Mouse (Mus musculus) G1E-ER4 (cell line): ENCODE measurements around the gene Scfd2. TPM values are rescaled to one million over a fixed set of nuclear protein-coding genes. Genes with fewer than 3 reads are reported as not detected.

ENCODE experiments used
- GATA1 ChIP-seq: IDR thresholded peaks from one replicate; pipeline ENCODE4 v1.8.0; 2012; ENCODE audit warnings: low read length, inconsistent platforms
- polyA plus RNA-seq: library from polyadenylated mRNA; stranded (reverse); fragments of >175 nt; gene quantifications from 2 replicates; pipeline ENCODE4 v1.2.3, GENCODE M21; 2012

Scfd2 gene
- polyA plus RNA-seq, 1 experiment = 6.3 TPM

DNA sequence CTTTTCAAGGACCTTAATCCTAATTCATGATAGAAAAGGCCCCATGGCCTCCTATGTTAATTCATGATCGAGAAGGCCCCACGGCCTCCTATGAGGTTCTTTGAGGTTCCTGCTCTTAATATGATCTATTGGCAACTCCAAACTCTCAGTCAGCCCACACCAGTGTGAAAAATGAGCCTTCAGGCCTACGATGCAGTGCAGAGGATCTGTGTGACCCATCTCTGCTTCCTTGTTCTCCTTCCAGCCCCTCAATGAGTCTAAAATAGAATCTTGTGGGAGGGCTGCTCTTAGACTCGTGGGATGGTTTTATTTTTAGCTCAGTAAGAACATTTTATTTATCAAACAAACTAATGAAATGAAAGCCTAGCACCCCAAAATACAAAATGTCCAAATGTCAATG lies 274.9 kb downstream of the Scfd2 start:
- TF ChIP-seq GATA1 = no peak

DNA sequence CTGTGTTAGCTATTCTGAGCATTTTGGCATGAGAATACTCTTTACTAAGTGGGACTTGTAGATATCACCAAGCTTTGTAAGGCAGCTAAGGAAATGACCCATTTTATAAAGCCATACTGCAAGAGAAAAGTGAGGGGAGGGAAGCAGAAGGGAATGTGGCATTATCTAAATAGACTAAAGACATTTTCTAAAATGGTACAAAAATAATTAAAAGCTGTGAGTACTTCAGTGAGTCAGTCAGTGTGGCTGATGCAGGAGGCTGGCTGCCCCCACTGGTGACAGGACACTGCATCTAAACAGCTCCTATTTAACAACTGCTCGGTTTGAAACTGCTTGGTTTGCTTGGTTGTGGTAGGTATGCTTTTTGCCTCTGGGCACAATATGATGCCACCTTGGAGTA lies 276.6 kb downstream of the Scfd2 start:
- TF ChIP-seq GATA1 = no peak

DNA sequence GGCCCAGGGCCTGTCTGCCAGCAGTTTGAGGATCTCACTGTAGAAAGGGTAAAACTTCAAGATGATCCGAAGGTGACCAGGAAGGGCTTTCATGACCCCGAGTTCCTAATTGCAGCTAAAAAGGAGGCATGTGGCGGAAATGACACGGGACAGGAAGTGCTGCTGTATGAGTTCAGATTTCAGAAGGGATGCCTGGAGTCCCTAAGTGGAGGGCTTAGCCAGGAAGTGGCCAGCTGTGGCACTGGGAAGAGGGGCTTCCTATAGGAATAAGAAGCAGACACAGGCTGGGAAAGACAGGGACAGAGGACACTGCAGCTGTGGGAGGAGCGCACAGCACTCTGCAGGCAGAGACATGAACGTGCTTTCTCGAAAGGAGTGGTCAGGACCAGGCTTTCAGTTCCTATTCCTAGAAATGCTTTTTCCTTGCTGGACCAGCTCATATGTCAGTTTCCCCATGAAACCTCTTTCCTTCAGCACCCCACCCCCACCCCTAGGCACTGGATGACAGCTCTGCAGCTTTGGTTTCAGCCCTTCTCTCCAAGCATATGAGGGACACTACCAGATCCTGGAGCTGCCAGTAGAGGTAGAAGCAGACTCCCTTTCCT lies 277.7 kb downstream of the Scfd2 start:
- no peak for TF ChIP-seq GATA1

DNA sequence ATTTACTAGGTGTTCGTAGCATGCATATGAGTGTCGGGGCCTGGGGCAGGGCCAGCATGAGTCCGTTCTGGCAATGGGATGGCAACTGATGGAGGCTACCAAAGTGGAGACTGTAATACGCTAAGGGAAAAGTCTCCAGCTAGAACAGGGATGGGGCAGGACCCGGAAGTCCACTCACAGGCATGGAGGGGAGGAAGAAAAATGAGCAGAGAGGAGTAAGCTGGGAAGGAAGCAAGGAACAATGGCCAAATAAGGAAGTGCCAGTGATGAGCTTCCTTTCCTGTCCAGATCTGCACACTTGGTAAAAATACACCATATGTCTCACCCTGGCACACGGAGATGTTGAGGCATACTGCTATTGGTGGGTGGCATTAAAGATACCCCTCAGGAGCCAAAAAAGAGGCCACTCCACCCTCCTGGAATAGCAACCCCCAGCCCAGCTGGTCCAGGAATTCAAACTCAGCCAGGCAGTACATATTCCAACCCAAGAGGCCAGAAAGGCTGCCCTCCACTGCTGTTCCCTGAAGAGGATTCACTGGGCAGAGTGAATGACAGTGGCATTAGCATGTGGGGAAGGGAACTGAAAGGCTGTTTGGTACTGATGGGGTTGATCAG lies 278.8 kb downstream of the Scfd2 start:
- TF ChIP-seq GATA1 = no peak

DNA sequence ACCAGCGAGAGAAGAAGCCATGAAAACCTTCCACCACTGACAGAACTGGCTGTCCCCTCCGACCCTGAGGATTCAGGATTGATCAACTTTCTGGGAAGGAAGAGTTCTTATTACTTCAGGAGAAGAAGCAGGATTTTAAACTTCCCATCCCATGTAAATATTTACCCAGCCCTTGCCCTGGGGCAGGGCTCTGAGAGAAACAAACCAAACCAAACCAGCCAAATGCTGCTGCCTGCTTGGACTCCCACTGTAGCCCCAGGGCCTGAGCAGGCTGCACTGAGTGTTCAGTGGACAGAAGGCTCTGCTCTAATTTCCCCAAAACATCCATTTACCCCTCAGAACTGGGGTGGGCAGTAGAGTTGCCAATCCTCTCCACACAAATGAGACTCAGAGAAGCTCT lies 280.6 kb downstream of the Scfd2 start:
- no peak for TF ChIP-seq GATA1

DNA sequence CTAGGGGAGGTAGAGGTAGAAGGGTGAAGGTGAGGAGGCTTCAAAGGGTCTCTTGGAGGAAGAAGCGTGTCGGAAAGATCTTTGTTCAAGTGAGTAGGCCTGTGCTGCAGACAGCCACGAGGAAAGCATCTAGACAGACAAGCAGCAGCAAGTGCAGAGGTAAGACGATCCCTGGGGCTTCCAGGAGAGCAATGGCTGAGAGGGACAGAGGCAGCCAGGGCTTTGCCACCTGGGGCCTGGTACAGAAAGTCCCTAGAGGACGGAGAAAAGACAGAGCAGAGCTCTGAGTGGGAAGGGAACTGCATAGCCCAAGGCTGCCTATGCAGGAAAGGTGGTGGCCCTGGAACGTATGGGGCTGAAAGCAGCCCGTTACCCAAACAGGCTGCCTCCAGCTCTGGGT lies 281.3 kb downstream of the Scfd2 start:
- no peak for TF ChIP-seq GATA1

DNA sequence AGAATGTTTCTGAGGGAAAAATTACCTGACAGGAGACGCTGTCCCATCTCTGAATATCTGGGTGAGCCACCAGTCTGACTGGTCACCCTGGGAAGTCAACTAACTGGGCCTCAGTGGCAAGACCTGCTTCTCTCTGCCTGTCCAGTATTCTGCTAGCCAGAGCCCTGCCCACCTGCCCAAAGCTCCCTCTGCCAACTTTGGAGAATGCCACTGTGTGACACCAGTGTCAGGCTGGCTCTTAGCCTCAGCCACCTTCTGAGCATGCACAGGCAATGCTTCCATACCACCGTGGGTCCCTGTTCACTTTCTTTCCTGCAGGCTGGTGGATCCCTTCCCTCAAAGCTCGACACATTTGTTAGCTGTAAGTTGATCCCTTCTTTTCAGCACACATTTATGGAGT lies 281.8 kb downstream of the Scfd2 start:
- no peak for TF ChIP-seq GATA1

DNA sequence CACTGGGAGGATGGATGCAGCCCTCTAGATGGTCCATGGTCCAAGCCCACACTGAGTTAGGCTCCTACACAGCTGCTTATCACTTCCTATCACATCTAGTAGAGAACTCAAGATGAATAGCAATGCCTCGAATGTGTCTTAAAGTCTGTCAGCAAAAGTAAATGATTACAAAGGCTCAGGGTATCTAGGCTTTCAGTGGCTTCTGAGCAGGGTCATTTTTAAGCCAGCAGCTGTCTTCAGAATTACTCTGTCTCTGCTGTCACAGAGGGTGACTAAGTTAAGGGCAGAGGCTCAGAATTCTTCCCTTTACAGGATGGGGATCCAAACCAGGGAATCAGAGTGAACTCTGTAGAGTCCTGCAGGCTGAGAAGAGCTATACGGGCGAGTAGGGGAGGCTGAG lies 284.6 kb downstream of the Scfd2 start:
- no peak for TF ChIP-seq GATA1

DNA sequence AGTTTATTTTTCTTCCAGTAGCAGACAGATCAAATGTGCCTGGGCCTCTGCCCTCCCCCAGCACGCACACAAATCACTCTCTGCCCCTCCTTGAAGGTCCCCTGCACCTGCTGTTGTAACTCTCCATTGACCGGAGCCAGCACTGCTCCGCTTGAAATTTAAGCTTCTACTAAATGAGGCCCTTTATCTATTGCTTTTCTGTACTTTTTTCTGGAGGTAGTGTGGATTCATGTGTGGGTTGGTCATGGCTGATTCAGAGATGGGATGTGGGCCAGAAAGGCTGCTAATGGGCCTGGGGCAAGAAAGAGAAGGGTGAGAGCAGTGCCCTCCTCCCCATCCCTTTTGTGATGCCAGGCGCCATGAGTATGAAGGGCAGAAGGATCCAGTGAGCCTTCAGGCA lies 285.1 kb downstream of the Scfd2 start:
- TF ChIP-seq GATA1 = no peak

DNA sequence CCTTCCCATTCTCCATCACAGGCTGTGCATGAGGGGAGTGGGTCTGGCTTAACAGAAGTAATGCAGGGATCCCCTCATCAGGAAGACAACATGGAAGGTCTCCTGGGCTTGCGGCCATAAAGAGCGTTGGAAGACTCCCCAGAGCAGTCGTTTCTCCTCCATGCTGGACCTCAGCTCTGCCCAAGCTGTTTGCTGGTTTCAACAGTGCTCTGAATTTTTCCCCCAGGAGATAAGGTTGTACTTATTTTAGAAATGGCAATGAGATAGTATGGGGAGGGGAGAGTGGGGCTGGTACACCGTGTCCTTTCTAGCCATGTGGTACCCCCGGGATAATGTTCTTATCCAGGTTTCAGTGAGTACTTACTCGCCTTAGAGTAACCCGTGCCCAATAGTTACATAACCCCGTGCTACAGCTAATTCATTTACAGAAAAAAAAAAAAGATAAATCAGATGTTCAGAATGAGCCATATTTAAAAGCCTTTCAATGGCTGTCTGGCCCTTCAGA lies 285.9 kb downstream of the Scfd2 start:
- no peak for TF ChIP-seq GATA1

DNA sequence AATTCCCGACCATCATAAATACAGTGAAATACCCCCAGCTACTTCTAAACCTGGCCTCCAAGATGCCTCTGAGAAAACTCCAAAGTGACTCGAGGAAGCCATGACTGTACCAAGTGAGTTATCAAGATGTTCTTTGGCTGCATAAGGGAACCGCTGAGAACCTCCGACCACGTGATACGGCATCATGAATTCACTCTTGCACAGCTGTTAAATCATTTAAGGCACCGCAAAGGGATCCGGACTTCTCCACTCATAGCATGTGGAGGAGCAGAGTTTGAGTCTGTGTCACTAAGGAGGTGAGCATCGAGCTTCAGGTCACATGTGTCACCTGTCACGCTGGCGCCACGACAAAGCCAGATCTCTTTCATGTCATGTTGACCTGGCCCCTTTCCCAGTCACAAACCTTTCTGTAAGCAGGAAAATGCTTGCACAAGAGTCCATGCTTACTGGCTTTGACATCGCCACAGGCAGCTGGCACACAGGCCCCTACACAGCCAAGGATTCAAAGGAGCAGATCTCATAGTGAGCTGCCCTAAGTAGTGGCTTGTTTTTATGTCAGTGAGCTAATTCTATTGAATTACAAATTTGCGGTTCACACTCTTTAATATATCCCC lies 287.0 kb downstream of the Scfd2 start:
- TF ChIP-seq GATA1 = no peak

DNA sequence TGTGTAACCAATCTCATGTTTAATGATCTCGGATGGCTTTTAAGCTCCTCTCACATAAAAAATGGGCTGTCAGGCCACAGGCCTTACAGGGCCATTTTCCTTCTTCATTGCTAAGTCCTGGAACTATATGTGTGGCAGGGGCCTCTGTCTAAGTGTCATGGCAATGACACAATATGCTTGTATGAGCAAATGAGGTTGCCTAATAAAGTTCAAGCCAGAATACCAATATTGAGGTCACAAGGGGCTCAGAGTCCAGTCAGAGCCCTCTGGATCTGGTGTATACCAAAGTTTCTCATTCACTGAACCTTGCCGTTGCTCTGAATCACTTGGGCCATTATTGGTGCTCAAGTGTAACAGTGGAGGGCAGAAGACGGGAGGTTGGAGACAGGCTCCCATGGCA lies 288.9 kb downstream of the Scfd2 start:
- no peak for TF ChIP-seq GATA1

DNA sequence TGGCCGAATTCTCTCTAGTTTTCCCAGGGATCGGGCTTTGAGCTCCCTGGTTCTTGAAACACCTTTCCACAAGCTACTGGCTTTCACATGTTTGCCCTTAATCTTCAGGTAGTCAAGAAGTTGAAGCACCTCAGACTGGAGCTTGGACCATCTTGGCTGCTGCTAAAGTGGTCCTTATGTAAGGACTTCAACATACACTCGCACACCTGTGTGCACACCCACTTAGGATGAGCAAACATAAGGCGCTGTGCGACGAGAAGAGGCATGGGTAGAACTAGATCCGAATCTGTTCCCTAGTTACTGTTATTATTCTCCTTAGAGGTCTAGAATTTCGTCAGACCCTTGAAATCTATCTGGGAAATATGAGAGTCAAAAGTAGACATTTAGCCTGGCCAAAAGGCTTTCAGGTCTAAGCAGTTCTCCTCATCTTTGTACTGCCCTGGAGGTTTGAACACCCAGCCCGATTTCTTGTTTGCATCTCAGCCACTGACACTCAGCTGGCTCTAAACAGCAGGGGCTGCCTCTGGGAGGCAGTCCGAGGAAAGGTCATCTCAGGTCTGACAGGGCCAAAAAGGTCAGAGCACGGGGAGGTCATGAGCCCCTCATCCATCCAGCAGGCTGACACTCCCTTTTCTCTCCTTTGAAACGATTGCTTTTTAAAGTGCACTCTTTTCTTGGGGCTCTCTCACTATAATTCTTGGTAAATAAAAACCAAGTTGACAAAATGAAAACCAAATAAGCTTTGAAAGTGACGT lies 290.5 kb downstream of the Scfd2 start:
- TF ChIP-seq GATA1 = no peak

DNA sequence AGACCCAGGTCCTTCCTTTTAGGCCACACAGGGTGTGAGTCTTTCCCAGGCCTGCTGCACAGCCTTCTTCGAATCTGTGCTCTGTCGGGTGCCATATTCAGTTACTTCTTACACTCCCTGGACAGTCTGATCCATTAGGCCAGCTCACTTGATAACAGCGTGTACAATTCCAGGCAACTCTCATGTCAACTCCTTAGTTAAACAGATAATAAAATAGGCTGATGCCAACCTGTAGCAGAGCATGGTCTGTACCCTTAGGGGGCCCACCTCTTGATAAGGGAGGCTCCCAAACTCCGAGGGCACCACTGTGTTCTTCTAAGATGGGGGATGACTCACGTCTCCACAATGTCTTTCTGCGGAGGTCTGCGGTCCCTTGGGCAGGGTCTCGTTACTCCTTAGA lies 291.3 kb downstream of the Scfd2 start:
- no peak for TF ChIP-seq GATA1

DNA sequence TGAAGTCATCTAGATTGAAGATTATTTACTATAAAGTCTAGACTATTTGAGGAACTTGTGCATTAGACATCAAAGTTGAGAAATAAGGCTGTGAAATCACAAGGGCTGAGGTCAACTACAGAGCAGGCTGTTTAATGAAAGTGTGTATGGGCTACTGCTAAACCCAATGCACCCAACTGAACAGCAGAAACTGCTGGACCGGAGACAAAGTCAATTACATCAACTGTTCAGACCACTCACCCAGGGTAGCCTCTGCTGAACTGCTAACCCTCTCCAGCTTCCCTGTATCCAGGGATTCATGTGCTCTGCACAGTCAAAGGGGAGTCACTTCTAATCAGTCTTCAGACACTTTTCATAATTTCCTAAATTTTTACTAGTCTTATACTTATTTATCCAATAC lies 292.2 kb downstream of the Scfd2 start:
- TF ChIP-seq GATA1 = no peak

DNA sequence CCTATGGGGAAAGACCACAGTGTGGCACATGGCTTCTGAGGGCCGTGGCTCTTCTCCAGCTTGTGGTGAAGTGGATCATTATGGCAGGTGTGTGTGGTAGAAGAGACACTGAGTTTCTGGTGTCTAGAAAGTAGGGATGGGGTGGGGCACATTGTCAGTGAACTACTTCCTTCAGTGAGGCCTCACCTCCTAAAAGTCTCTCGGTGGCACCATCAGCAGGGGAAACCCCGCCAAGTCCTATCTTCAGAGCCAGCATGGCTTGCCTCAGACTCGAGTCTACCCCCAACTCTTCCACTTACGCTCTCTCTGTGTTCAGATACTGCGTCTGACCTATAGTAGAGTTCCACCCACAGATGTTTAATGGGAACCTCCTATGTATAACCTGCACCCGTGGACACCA lies 297.8 kb downstream of the Scfd2 start:
- no peak for TF ChIP-seq GATA1
